Mouse (Mus musculus) ovary, postnatal 14 days (tissue): Measurements from ENCODE around the gene Tex14.
A peak's percentile ranks its signal among the peaks of the same experiment; 100 is the strongest.
"Not testable (repeated sequence)": the region's sequence is repeated elsewhere in the genome, so short reads cannot be mapped to it uniquely, and the experiment has no call there.

ENCODE experiments used
- DNase-seq: peaks from one replicate; pipeline ENCODE4 v3.0.0; 2022; ENCODE audit warnings: low spot score

The Tex14 gene

DNA sequence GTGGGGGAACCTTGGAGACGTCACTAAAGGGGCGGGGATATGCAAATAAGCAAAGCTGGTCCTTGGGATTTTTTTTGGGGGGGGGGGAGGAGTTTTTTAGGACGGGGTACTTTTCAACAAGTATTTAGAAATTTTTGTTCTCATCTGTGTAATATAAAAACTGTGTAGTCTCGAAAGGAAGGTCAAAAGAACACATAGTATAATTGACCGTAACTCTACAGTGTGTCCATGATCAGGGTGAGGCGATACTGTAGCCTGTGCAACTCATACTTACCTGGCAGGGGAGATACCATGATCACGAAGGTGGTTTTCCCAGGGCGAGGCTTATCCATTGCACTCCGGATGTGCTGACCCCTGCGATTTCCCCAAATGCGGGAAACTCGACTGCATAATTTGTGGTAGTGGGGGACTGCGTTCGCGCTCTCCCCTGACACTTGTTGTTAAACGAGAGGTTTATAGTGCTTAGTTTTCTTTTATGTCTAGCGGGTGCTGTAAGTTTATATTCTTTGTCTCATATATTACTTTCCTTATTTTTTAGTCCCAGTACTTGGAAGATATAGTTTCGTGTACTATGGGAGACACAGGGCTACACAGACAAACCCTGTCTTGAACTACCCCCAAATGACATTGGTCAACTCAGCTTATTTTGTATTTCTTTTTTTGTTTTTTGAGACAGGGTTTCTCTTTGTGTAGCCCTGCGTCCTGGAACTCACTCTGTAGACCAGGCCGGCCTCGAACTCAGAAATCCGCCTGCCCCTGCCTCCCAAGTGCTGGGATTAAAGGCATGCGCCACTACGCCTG is 21.8 kb downstream of the Tex14 start:
- DNase-seq: peak; percentile 73

- no peak for DNase-seq
Observed at GRCm38 (mm10) chr11:87427273-87428050, 22.6 kb downstream of the Tex14 start.

DNA sequence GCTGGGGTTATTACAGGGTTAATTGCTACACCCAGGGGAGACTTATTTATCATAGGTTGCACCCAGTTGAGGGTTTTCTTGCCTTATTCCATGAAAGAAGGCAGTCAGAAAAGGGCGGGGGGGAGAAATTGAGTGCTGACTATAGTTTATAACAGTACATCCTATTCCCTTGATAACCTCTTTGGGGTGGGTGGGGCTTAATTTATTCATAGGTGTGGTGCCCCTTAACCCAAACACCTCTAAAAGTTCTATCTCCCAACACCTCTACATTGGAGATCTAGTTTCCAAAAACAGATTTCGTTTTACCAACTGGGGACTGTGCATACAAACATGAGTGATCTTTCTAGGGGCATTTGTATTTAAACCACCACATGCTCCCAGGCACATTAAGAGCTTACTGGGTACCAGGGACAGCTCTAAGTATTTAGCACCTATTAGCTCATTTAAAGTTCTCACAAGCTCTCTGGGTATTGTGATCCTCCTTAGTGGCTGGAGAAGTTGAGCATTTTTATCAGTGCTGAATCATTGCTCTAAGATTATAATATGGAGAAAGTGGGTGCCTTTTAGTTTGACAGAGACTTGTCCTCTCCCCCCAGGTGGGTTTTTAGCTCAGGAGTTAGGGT is 23.3 kb downstream of the Tex14 start:
- DNase-seq: no peak

- no peak for DNase-seq
Observed at GRCm38 (mm10) chr11:87429363-87429762, 24.5 kb downstream of the Tex14 start.

DNA sequence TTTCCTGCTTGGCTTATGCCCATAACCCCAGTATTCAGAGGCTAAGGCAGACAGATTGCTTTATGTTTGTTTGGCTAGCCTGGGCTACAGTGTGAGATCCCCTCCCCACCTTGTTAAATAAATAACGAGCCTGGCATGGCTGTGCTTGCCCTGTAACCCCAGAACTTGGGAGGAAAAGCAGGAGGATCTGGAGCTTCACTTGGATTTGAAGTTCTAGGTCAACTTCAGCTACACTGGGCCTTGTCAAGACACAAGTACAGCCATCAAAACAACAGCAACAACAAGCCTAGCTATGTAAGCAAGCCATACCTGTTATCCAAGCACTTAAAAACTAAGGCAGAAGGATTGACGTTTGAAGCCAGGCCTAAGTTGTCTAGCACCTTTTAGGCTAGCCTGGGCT is 25.5 kb downstream of the Tex14 start:
- DNase-seq: no peak

DNA sequence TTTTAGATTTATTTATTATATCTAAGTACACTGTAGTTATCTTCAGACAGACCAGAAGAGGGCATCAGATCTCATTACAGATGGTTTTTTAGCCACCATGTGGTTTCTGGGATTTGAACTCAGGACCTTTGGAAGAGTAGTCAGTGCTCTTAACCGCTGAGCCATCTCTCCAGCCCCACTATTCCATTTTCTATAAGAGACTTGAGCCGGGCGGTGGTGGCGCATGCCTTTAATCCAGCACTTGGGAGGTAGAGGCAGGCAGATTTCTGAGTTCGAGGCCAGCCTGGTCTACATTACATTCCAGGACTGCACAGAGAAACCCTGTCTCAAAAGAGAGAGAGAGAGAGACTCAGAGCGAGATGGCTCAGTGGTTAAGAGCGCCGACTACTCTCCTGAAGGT is 26.9 kb downstream of the Tex14 start:
- DNase-seq: not testable (repeated sequence)

- DNase-seq: no peak
Observed at GRCm38 (mm10) chr11:87432447-87432846, 27.6 kb downstream of the Tex14 start.

GRCm38 (mm10) chr11:87432933-87433669 is 28.2 kb downstream of the Tex14 start:
- no peak for DNase-seq

DNA sequence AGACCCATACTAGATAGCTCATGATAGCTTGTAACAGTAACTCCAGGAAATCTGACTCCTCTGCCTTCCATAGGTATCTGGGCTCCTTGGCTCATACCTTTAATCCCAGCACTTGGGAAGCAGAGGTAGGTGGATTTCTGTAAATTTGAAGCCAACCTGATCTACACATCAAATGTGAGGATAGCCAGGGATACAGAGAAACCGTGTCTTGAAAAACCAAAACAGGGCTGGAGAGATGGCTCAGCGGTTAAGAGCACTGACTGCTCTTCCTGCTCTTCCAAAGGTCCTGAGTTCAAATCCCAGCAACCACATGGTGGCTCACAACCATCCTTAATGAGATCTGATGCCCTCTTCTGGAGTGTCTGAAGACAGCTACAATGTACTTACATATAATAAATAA is 30.2 kb downstream of the Tex14 start:
- DNase-seq: not testable (repeated sequence)

DNA sequence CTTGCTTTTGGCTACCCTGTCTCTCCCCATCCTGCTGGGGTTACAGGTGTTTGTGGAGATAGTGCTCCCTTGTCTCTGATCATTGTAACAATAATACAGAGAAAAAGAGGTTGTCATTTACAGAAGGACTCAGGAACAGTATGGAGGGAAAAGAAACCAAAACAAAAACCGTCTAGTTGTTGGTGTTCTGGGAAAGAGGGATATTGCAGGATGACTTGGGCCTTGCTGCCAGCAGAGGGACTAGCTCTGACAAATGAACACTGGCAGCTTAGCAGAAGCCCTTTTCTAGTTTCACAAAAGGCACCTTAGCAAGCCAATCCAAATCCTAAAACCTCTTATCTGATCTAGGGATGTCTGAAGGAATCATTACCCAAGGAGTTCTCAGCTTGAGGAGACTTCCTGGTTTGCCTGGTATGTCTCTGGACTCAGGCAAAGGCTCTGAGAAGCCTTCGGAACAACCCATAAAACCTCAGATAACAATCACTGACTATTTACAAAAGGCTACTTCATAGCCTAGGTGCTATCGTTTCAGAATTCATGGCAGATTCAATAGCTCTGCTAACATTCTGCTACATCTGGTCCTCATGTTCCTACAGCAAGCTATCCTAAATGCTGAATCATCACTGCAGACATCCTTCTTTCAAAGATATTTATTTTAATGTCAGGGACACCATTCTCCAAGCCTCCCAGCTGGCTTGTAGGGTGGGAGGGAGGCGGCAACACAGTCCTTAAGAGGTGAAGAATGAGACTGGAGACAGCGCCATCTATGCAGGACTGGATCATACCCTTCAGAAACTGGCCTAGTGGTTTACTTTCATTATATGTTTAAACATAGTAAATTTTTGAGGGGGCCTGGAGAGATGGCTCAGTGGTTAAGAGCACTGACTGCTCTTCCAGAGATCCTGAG is 31.7 kb downstream of the Tex14 start:
- no peak for DNase-seq

DNA sequence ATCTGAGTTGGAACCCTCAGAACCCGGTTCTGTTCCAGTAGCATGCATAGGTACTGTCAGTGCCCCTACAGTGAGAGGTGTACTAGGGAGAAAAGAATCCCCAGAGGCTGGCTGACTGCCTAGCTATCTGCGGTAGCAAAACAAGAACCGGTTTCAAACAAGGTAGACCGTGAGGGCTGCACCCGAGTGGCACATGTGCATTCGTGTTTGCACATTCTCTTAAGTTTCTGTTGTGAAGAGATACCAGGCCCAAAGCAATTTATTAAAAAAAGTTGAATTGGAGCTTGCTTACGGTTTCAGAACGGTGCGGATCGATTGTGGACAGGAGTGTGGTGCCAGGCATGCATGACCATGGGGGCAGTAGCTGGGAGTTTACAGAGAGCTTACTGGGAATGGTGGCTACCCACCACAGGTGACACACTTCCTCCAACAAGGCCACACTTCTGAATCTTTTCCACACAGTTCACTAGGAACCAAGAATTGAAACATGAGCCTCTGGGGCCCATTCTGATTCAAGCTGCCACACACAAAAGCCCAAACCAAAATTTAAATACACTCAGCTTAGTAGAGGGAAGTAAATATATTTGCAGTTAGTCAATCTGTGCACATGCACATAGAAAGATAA is 35.0 kb downstream of the Tex14 start:
- no peak for DNase-seq

DNA sequence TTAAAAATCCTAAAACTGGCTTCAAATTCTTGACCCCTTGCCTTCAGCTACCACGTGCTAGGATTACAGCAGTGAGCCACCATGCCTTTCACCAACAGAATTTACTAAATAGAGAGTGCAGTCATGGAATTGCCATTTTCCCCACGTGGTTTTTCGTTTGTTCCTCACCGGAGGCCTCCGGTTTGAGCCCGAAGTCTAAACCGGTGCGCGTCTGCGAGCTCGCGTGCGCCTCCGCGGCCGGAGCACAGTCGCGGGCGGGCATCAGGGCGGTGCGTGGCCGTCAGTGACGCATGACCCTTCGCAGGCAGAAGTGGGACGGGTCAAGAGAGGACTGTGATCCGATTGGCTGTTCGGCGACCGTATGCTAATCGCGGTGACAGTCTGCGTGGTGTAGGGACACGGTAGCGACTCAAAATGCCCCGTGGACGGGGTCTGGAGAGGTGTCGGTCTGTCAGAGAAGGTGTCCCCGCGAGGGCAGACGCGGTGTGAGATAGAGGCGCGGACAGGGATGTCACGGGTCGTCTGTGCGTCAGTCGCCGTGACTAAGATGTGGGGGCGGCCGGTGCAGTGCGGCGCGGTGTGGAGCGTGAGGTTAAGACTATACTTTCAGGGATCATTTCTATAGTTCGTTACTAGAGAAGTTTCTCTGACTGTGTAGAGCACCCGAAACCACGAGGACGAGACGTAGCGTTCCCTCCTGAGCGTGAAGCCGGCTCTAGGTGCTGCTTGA is 37.9 kb downstream of the Tex14 start:
- peak; percentile 64 for DNase-seq

GRCm38 (mm10) chr11:87443373-87443883 is 38.6 kb downstream of the Tex14 start:
- peak; percentile 57 for DNase-seq

GRCm38 (mm10) chr11:87444056-87444455 is 39.2 kb downstream of the Tex14 start:
- not testable (repeated sequence) for DNase-seq

- DNase-seq: no peak
Observed at GRCm38 (mm10) chr11:87444735-87445428, 40.0 kb downstream of the Tex14 start.

DNA sequence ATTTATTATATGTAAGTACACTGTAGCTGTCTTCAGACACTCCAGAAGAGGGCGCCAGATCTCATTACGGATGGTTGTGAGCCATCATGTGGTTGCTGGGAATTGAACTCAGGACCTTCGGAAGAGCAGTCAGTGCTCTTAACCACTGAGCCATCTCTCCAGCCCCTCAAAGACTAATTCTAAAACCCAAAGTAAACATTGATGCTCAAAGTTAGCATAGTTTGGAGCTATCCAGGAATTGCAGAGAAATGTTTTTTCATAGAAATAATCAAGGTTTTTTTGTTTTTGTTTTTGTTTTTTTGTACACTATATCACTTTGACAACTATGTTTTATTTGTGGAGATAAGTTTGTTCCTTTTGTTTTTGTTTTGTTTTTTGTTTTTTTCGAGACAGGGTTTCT is 40.7 kb downstream of the Tex14 start:
- not testable (repeated sequence) for DNase-seq

GRCm38 (mm10) chr11:87446159-87446558 is 41.3 kb downstream of the Tex14 start:
- no peak for DNase-seq

- DNase-seq: no peak
Observed at GRCm38 (mm10) chr11:87447429-87447828, 42.6 kb downstream of the Tex14 start.

DNA sequence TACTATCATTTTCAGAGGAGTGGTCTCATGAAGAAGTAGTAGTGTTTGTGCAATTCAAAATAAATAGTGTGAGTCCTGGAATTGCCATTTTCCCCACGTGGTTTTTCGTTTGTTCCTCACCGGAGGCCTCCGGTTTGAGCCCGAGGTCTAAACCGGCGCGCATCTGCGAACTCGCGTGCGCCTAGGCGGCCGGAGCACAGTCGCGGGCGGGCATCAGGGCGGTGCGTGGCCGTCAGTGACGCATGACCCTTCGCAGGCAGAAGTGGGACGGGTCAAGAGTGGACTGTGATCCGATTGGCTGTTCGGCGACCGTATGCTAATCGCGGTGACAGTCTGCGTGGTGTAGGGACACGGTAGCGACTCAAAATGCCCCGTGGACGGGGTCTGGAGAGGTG is 43.2 kb downstream of the Tex14 start:
- peak; percentile 88 for DNase-seq
